Mouse (Mus musculus): ENCODE measurements around the gene Gm14325.
"Not testable (repeated sequence)": the region's sequence is repeated elsewhere in the genome, so short reads cannot be mapped to it uniquely, and the experiment has no call there.

Gm14325 gene

GRCm38 (mm10) chr2:177839901-177840663 is at the start of gene Gm14325:
TSS of gene Gm14325 (minus strand) at chr2:177840336.
- DNase-seq, result peak; percentile 73 to 78

GRCm38 (mm10) chr2:177887743-177888142 is 47.6 kb upstream of the Gm14325 start:
- DNase-seq, result not testable (repeated sequence)

GRCm38 (mm10) chr2:177862254-177862653 is 22.1 kb upstream of the Gm14325 start:
- not testable (repeated sequence) for DNase-seq

DNA sequence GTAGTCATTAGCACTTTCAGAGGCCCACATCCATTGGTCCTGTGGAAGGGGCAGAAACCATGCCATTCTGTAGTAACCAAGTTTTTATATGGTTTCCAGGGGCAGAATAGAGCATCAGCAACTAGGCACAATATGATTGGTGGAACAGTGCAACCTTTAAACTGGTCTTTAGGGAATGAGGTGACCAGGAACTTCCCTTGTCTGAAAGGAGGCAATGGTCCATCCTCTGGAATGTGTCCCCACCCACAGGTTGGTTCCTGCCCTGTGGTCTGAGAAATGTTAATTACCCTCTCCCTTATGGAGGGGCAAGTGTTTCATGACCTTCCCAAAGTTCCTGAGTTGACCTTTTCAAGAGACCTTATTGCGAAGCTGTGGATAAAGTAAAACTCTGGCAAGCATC is 3.5 kb upstream of the Gm14325 start:
- DNase-seq, result not testable (repeated sequence)

- not testable (repeated sequence) for DNase-seq
Measured at GRCm38 (mm10) chr2:177836756-177837155, 3.4 kb downstream of the Gm14325 start.

- DNase-seq, result peak in 1 of 2 experiments; percentile 1
Measured at GRCm38 (mm10) chr2:177835733-177836536, 4.2 kb downstream of the Gm14325 start.

GRCm38 (mm10) chr2:177821952-177822351 is 18.2 kb downstream of the Gm14325 start:
- DNase-seq, result peak in 1 of 2 experiments; percentile 51

- not testable (repeated sequence) for DNase-seq
Measured at GRCm38 (mm10) chr2:177806170-177806569, 34.0 kb downstream of the Gm14325 start.

DNA sequence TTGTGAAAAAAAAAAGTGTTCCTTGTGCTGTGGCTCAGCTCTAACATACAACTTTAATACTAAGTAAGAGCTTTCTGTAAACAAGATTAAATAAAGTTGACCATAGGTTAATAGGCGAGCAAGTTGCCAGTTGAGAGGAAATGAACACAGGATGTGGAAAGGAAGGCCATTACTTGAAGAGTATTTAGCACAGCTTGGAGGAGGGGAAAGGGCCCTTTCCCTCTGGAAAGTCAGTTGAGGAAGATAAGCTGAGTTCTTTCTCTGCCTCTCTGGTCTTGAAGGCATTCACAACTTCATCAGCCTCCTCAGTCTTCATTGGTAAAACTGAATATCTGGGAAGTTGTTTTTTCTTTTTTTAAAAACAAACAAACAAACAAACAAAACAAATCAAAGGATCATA is 52.8 kb downstream of the Gm14325 start:
- not testable (repeated sequence) for DNase-seq

All from cerebellum, postnatal 14 days (tissue).